Mouse (Mus musculus): ENCODE data around the gene Hmg20a. TPM values are rescaled to one million over a fixed set of nuclear protein-coding genes. Genes with fewer than 3 reads are reported as not detected.

Hmg20a gene
- polyA plus RNA-seq, 1 experiment from 2014 or later: 95.7 TPM

Other genes starting within 250 kb of the Hmg20a start
- gene Peak1, start 542 bp upstream of the Hmg20a start, polyA plus RNA-seq (2015; fragmentation: Nextera tagmentation; extraction: Ambion mirVana): 2.2 and 3.3 TPM in 2 replicates

Measured in midbrain, embryonic 16.5 days (tissue).